Mouse (Mus musculus): Measurements from ENCODE around the gene Ttc23. TPM values are rescaled to one million over a fixed set of nuclear protein-coding genes. Genes with fewer than 3 reads are reported as not detected.

The Ttc23 gene
- total and polyA plus RNA-seq, 3 experiments: 0.03 to 3.9 (median 1.1) TPM

- Histone ChIP-seq H3K36me3 (replicated peaks) (peaks cover 50% of the 10 kb centered on the region), H3K27me3 (ENCODE audit: insufficient read depth, low read length) (no peaks in the 10 kb centered on the region), H3K9me3 (replicated peaks) (no peaks in the 10 kb centered on the region), H3K4me1 (ENCODE audit: insufficient read depth, low read depth, low read length) (no peaks in the 10 kb centered on the region), H3K4me3 (ENCODE audit: low read depth, low read length) (no peak overlapping the region)
- TF ChIP-seq TAL1 (conservative IDR thresholded peaks at IDR 0.05; ENCODE audit: low read depth, low read length) (no peak), POLR2AphosphoS5 (IDR thresholded peaks at IDR 0.05; ENCODE audit: insufficient replicate concordance, low read depth, low read length) (no peak), GATA1 (IDR thresholded peaks at IDR 0.05; ENCODE audit: borderline replicate concordance, low read length) (no peak), GATA2 (IDR thresholded peaks at IDR 0.05; ENCODE audit: borderline replicate concordance, low read depth, low read length) (no peak)
- no peak for DNase-seq (ENCODE audit: low spot score)
- no peak for ATAC-seq (ENCODE audit: extremely low read depth, insufficient number of reproducible peaks, low FRiP score, poor library complexity, severe bottlenecking)
Measured at GRCm38 (mm10) chr7:67613795-67614463, 33.3 kb upstream of the Ttc23 start.

GRCm38 (mm10) chr7:67614464-67614861, 32.7 kb upstream of the Ttc23 start:
- no peaks in the 10 kb centered on the region for H3K9me3 ChIP-seq (replicated peaks)
- DNase-seq (ENCODE audit: low spot score) (no peak), ATAC-seq (ENCODE audit: extremely low read depth, insufficient number of reproducible peaks, low FRiP score, poor library complexity, severe bottlenecking) (no peak)
- no peak overlapping the region for H3K4me3 ChIP-seq (ENCODE audit: low read depth, low read length)
- TF ChIP-seq GATA1 (IDR thresholded peaks at IDR 0.05; ENCODE audit: borderline replicate concordance, low read length): no peak
- TF ChIP-seq POLR2AphosphoS5 (IDR thresholded peaks at IDR 0.05; ENCODE audit: insufficient replicate concordance, low read depth, low read length): no peak
- no peak for TF ChIP-seq TAL1 (conservative IDR thresholded peaks at IDR 0.05; ENCODE audit: low read depth, low read length)
- no peak for TF ChIP-seq CTCF (IDR thresholded peaks at IDR 0.05; ENCODE audit: low read depth, low read length)
- no peak for TF ChIP-seq GATA2 (IDR thresholded peaks at IDR 0.05; ENCODE audit: borderline replicate concordance, low read depth, low read length)
- no peaks in the 10 kb centered on the region for H3K4me1 ChIP-seq (ENCODE audit: insufficient read depth, low read depth, low read length)
- peaks cover 50% of the 10 kb centered on the region for H3K36me3 ChIP-seq (replicated peaks)
- no peaks in the 10 kb centered on the region for H3K27me3 ChIP-seq (ENCODE audit: insufficient read depth, low read length)

GRCm38 (mm10) chr7:67616890-67617289, 30.3 kb upstream of the Ttc23 start:
- no peaks in the 10 kb centered on the region for H3K27me3 ChIP-seq (ENCODE audit: insufficient read depth, low read length)
- no peak for DNase-seq (ENCODE audit: low spot score)
- peaks cover 38% of the 10 kb centered on the region for H3K36me3 ChIP-seq (replicated peaks)
- H3K4me1 ChIP-seq (ENCODE audit: insufficient read depth, low read depth, low read length): no peaks in the 10 kb centered on the region
- H3K9me3 ChIP-seq (replicated peaks): no peaks in the 10 kb centered on the region
- no peak for TF ChIP-seq CTCF (IDR thresholded peaks at IDR 0.05; ENCODE audit: low read depth, low read length)
- ATAC-seq (ENCODE audit: extremely low read depth, insufficient number of reproducible peaks, low FRiP score, poor library complexity, severe bottlenecking): no peak
- H3K4me3 ChIP-seq (ENCODE audit: low read depth, low read length): no peak overlapping the region

- Histone ChIP-seq H3K27me3 (ENCODE audit: insufficient read depth, low read length) (no peaks in the 10 kb centered on the region), H3K4me1 (ENCODE audit: insufficient read depth, low read depth, low read length) (no peaks in the 10 kb centered on the region), H3K9me3 (replicated peaks) (no peaks in the 10 kb centered on the region), H3K4me3 (ENCODE audit: low read depth, low read length) (no peak overlapping the region), H3K36me3 (replicated peaks) (peaks cover 34% of the 10 kb centered on the region)
- ATAC-seq (ENCODE audit: extremely low read depth, insufficient number of reproducible peaks, low FRiP score, poor library complexity, severe bottlenecking) (no peak), DNase-seq (ENCODE audit: low spot score) (no peak)
- no peak for TF ChIP-seq GATA2 (IDR thresholded peaks at IDR 0.05; ENCODE audit: borderline replicate concordance, low read depth, low read length)
Measured at GRCm38 (mm10) chr7:67617646-67618045, 29.6 kb upstream of the Ttc23 start.

- Histone ChIP-seq H3K27me3 (ENCODE audit: insufficient read depth, low read length) (no peaks in the 10 kb centered on the region), H3K4me1 (ENCODE audit: insufficient read depth, low read depth, low read length) (no peaks in the 10 kb centered on the region), H3K36me3 (replicated peaks) (peaks cover 28% of the 10 kb centered on the region), H3K4me3 (ENCODE audit: low read depth, low read length) (no peak overlapping the region), H3K9me3 (replicated peaks) (no peaks in the 10 kb centered on the region)
- TF ChIP-seq CTCF (IDR thresholded peaks at IDR 0.05; ENCODE audit: low read depth, low read length) (no peak), GATA1 (IDR thresholded peaks at IDR 0.05; ENCODE audit: borderline replicate concordance, low read length) (no peak), GATA2 (IDR thresholded peaks at IDR 0.05; ENCODE audit: borderline replicate concordance, low read depth, low read length) (no peak), TAL1 (conservative IDR thresholded peaks at IDR 0.05; ENCODE audit: low read depth, low read length) (no peak), POLR2AphosphoS5 (IDR thresholded peaks at IDR 0.05; ENCODE audit: insufficient replicate concordance, low read depth, low read length) (no peak)
- ATAC-seq (ENCODE audit: extremely low read depth, insufficient number of reproducible peaks, low FRiP score, poor library complexity, severe bottlenecking) (no peak), DNase-seq (ENCODE audit: low spot score) (no peak)
Measured at GRCm38 (mm10) chr7:67618316-67618715, 28.9 kb upstream of the Ttc23 start.

GRCm38 (mm10) chr7:67619836-67620235, 27.4 kb upstream of the Ttc23 start:
- Histone ChIP-seq H3K27me3 (ENCODE audit: insufficient read depth, low read length) (no peaks in the 10 kb centered on the region), H3K4me3 (ENCODE audit: low read depth, low read length) (no peak overlapping the region), H3K36me3 (replicated peaks) (peaks cover 29% of the 10 kb centered on the region), H3K9me3 (replicated peaks) (no peaks in the 10 kb centered on the region), H3K4me1 (ENCODE audit: insufficient read depth, low read depth, low read length) (no peaks in the 10 kb centered on the region)
- ATAC-seq (ENCODE audit: extremely low read depth, insufficient number of reproducible peaks, low FRiP score, poor library complexity, severe bottlenecking) (no peak), DNase-seq (ENCODE audit: low spot score) (no peak)
- TF ChIP-seq GATA2 (IDR thresholded peaks at IDR 0.05; ENCODE audit: borderline replicate concordance, low read depth, low read length) (no peak), POLR2AphosphoS5 (IDR thresholded peaks at IDR 0.05; ENCODE audit: insufficient replicate concordance, low read depth, low read length) (no peak), GATA1 (IDR thresholded peaks at IDR 0.05; ENCODE audit: borderline replicate concordance, low read length) (no peak), TAL1 (conservative IDR thresholded peaks at IDR 0.05; ENCODE audit: low read depth, low read length) (no peak), CTCF (IDR thresholded peaks at IDR 0.05; ENCODE audit: low read depth, low read length) (no peak)

- ATAC-seq (ENCODE audit: extremely low read depth, insufficient number of reproducible peaks, low FRiP score, poor library complexity, severe bottlenecking): no peak
Measured at GRCm38 (mm10) chr7:67622151-67622550, 25.1 kb upstream of the Ttc23 start.

More at GRCm38 (mm10) chr7:67622151-67622550, 25.1 kb upstream of the Ttc23 start:
- Histone ChIP-seq H3K9me3 (replicated peaks) (no peaks in the 10 kb centered on the region), H3K4me3 (ENCODE audit: low read depth, low read length) (no peak overlapping the region), H3K27me3 (ENCODE audit: insufficient read depth, low read length) (no peaks in the 10 kb centered on the region), H3K4me1 (ENCODE audit: insufficient read depth, low read depth, low read length) (no peaks in the 10 kb centered on the region), H3K36me3 (replicated peaks) (peaks cover 20% of the 10 kb centered on the region)
- TF ChIP-seq CTCF (IDR thresholded peaks at IDR 0.05; ENCODE audit: low read depth, low read length) (no peak), TAL1 (conservative IDR thresholded peaks at IDR 0.05; ENCODE audit: low read depth, low read length) (no peak), POLR2AphosphoS5 (IDR thresholded peaks at IDR 0.05; ENCODE audit: insufficient replicate concordance, low read depth, low read length) (no peak), GATA2 (IDR thresholded peaks at IDR 0.05; ENCODE audit: borderline replicate concordance, low read depth, low read length) (no peak), GATA1 (IDR thresholded peaks at IDR 0.05; ENCODE audit: borderline replicate concordance, low read length) (no peak)
- DNase-seq (ENCODE audit: low spot score): no peak

Measured in G1E (cell line).